Mouse (Mus musculus): ENCODE results near the gene Srr. TPM values are rescaled to one million over a fixed set of nuclear protein-coding genes. Genes with fewer than 3 reads are reported as not detected.

The Srr gene
- total RNA-seq, 2 experiments from 2014 or later = 7.0 to 9.4 TPM

DNA sequence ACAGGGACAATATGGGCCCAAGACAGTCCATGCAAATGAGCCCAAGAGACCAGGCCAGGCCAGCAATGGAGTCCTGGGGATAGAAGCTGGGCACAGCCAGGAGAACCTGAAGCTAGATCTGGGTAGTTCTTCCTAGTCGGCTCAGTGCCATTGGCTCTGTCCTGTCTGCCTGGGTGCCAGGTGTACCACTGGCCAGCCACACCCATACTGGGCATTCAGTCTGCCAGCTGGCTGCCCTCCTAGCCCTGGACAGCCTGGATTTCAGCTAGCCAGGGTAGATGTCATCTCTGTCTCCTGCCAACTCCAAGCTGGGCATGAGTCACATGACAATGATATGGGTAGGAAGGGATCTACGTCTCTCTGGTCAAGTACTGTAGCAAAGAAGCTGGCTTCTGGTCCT lies 58.6 kb downstream of the Srr start:
- ATAC-seq (replicated peaks; ENCODE audit: low FRiP score, poor library complexity, severe bottlenecking) = no peak

DNA sequence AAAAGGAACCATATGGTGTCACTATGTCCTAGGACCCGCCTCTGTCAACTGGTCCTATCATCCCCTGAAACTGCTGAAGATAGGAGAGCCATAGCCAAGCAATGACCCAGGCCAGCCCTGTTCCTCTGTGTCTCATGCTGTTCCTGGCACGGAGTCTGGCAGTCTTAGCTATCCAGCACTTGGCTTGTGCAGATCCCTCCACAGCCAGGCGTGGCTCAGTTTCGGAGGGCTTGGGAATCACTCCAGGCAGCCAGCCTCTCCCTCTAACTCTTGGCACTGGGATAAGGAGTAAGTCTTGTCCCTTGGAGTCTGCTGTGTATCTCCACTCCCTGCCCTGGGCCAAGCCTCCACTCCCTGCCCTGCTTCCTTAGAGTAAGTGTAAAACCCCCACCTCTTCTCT lies 59.1 kb downstream of the Srr start:
- no peak for ATAC-seq (replicated peaks; ENCODE audit: low FRiP score, poor library complexity, severe bottlenecking)

DNA sequence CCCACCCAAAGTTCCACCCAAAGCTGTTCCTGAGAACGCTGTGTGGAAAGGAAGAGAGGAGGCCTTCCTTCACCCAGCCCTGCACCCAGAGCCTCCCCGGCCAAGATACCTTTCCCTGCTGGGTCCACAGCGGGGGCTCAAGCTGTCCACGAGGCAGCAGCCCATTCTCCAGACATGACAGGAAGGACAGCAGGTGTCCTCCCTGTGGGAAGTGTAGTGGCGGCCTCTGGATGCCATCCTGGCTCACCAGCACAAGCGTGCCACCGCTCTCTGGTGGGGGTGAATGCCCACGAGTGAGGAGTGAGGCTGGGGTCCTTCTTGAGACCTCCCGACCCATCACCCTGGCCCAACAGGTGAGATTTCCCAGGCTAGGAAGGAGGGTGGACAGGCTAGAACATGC lies 60.5 kb downstream of the Srr start:
- no peak for ATAC-seq (replicated peaks; ENCODE audit: low FRiP score, poor library complexity, severe bottlenecking)

DNA sequence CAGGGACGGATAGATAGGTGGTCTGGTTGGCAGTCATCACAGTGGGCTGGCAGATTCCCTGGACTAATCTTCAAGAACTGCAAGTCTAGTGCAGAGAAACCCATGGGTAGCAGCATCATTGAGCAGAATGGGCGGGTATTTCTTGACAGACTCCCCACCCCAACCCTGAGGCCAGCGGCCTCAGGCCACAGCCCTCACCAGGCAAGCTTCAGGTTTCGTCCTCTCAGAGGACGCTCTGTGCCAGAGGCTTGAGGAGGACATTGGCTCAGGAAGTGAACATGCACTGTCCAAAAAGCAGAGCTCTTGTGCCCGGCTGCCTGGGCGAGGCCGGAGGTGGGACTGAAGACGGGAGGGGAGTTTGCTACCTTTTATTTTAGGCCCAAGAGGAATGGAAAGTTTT lies 61.3 kb downstream of the Srr start:
- no peak for ATAC-seq (replicated peaks; ENCODE audit: low FRiP score, poor library complexity, severe bottlenecking)

DNA sequence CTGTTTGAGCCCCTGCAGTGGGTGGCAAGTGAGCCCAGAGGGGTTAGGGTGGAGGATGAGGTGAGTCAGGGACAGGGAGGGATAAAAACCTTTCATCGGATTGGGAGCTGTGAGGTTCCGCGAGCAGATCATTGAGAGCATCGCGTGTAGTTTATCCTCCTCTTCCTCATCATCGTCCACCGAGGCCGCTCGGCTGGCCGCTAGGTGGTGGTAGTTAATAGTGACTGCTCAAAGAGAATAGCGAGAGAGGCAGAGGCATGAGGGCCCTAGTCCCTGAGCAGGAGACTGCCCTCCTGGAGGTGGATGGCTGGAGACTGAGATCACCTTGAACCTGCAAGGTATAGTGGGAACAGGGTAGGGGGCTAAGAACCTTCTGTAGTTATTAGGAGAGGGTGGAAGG lies 62.3 kb downstream of the Srr start:
- no peak for ATAC-seq (replicated peaks; ENCODE audit: low FRiP score, poor library complexity, severe bottlenecking)

DNA sequence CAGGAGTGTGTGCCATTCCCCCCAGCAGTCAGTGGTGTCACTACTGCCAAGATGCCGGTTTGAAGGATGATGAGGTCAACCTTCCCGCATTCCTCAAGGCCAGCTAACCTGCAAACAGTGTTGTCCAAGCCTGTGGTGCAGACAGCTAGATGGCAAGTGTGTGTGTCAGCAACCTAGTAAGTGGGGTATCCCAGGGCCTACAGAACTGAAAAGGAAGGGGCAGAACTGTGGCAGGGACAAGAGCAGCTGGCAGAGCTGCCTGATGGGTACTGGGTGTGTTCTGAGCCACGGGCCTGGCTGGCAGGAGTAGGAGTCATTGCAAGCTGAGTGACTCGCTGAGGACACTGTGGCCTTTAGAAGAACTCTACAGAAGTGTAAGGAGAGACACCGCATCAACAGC lies 63.6 kb downstream of the Srr start:
- no peak for ATAC-seq (replicated peaks; ENCODE audit: low FRiP score, poor library complexity, severe bottlenecking)

DNA sequence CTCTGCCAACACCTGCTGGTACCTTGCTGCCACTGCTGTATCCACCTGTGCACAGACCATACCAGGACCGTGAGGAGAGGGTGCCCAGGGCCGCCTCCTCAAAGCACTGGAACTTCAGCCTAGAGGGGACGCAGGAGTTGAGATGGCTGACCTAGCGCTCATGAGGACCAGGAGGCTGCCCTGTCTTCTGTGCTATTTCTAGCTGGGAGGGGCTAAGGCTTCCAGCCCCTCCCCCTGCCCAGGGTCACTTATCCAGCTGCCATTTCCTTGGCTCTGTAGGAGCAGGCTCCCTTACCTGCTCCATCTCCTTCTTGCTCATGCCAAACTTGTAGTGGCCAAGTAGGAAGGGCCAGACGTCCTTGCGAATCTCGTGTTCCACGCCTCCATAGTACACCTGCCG lies 68.0 kb downstream of the Srr start:
- ATAC-seq (replicated peaks; ENCODE audit: low FRiP score, poor library complexity, severe bottlenecking) = no peak

Other genes starting within 250 kb of the Srr start
- gene Pafah1b1, start 201.3 kb downstream of the Srr start, total RNA-seq (2015; ENCODE audit: low replicate concordance) = 67.9 and 70.7 TPM in 2 replicates
- gene Pafah1b1, start 201.3 kb downstream of the Srr start, total RNA-seq (2017; ENCODE audit: low replicate concordance) = 95.6 and 112 TPM in 2 replicates
- gene Mettl16, start 155.1 kb downstream of the Srr start, total RNA-seq (2015; ENCODE audit: low replicate concordance) = 1.3 and 2.5 TPM in 2 replicates
- 9.7 and 15.3 TPM in 2 replicates for gene Mettl16, start 155.1 kb downstream of the Srr start, total RNA-seq (2017; ENCODE audit: low replicate concordance)
- 1.3 and 2.1 TPM in 2 replicates for gene Mnt, start 95.0 kb downstream of the Srr start, total RNA-seq (2015; ENCODE audit: low replicate concordance)
- 0.68 and 2.1 TPM in 2 replicates for gene Mnt, start 95.0 kb downstream of the Srr start, total RNA-seq (2017; ENCODE audit: low replicate concordance)
- 0.96 TPM in 1 of 2 replicates, not detected in the other for gene Sgsm2, start 28.9 kb downstream of the Srr start, total RNA-seq (2015; ENCODE audit: low replicate concordance)
- gene Sgsm2, start 28.9 kb downstream of the Srr start, total RNA-seq (2017; ENCODE audit: low replicate concordance) = 0.14 and 0.43 TPM in 2 replicates
- gene Tsr1, start 27.9 kb downstream of the Srr start, total RNA-seq (2015; ENCODE audit: low replicate concordance) = 8.8 and 10.0 TPM in 2 replicates
- 9.5 and 13.9 TPM in 2 replicates for gene Tsr1, start 27.9 kb downstream of the Srr start, total RNA-seq (2017; ENCODE audit: low replicate concordance)
- 68.8 and 80.9 TPM in 2 replicates for gene Smg6, start 125 bp downstream of the Srr start, total RNA-seq (2015; ENCODE audit: low replicate concordance)
- gene Smg6, start 125 bp downstream of the Srr start, total RNA-seq (2017; ENCODE audit: low replicate concordance) = 157 and 187 TPM in 2 replicates
- gene Hic1, start 243.6 kb upstream of the Srr start, total RNA-seq (2015; ENCODE audit: low replicate concordance) = not detected in 2 replicates
- gene Hic1, start 243.6 kb upstream of the Srr start, total RNA-seq (2017; ENCODE audit: low replicate concordance) = not detected in 2 replicates